Mouse (Mus musculus) C2C12 (cell line): ENCODE results near the gene Alpl.

Experiments used
- CEBPB ChIP-seq: IDR thresholded peaks from one replicate; pipeline ENCODE4 v1.6.1; 2011; ENCODE audit warnings: low read depth, mild to moderate bottlenecking, control low read depth, moderate library complexity
- CTCF ChIP-seq: IDR thresholded peaks from one replicate; pipeline ENCODE4 v1.5.1; 2011; ENCODE audit not compliant: control insufficient read depth, insufficient read depth, insufficient read length
- FOSL1 ChIP-seq: IDR thresholded peaks from one replicate; pipeline ENCODE4 v1.8.0; 2011; ENCODE audit warnings: mild to moderate bottlenecking, low read length; ENCODE audit not compliant: poor library complexity, insufficient read depth, severe bottlenecking
- MAX ChIP-seq: IDR thresholded peaks from one replicate; pipeline ENCODE4 v1.6.1; 2011; ENCODE audit warnings: mild to moderate bottlenecking, control low read depth
- MYOD1 ChIP-seq: IDR thresholded peaks from one replicate; pipeline ENCODE4 v1.6.1; 2011; ENCODE audit warnings: low read depth; ENCODE audit not compliant: control insufficient read depth, insufficient read length
- MYOG ChIP-seq: IDR thresholded peaks from one replicate; pipeline ENCODE4 v1.6.1; 2011; ENCODE audit not compliant: control insufficient read depth, insufficient read length; ENCODE audit errors: extremely low read depth
- USF1 ChIP-seq: IDR thresholded peaks from one replicate; pipeline ENCODE4 v1.6.1; 2011; ENCODE audit warnings: low read depth, mild to moderate bottlenecking, control low read depth, moderate library complexity

DNA sequence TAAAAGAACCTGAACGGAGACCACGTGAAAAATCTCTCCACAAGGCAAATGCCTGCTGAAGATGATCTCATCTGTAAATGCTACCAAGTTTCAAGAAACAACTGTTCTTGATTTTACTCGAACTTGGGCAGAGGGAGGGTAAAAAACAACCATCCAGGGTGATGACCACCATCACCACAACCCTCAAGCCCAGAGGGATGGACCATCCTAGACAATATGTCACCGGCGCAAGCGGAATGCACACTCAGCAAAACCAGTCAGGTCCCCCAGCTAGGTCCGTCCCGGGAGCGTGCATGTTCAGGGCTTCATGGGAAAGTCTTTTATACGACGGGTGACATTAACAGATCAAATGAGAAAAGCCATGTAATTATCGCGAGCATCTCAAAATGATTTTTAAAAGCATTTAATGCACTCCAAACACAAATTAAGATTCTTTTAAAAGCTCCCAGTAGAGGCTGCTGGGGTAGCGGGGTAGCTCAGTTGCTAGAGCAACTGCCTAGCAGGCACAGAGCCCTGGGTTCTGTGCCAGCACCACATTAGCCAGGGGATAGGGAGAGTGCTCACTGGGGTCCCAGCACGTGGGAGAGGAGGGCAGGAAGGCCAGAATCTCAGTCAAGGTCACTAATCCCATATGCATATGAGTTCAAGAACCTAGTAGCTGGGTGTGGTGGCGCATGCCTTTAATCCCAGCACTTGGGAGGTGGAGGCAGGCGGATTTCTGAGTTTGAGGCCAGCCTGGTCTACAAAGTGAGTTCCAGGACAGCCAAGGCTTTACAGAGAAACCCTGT lies 17.6 kb downstream of the Alpl start:
- TF ChIP-seq CTCF, result no peak
- TF ChIP-seq USF1, result no peak
- TF ChIP-seq MAX, result no peak
- no peak for TF ChIP-seq MYOD1
- no peak for TF ChIP-seq CEBPB
- no peak for TF ChIP-seq MYOG
- no peak for TF ChIP-seq FOSL1
